Mouse (Mus musculus) limb, embryonic 12.5 days (tissue): Measurements from ENCODE around the gene Dgcr8. TPM values are rescaled to one million over a fixed set of nuclear protein-coding genes. Genes with fewer than 3 reads are reported as not detected.
A peak's percentile ranks its signal among the peaks of the same experiment; 100 is the strongest.
"Not testable (repeated sequence)": the region's sequence is repeated elsewhere in the genome, so short reads cannot be mapped to it uniquely, and the experiment has no call there.

Experiments used
- ATAC-seq: fragments of 200-750 bp; cut with Nextera tagmentation; 2 replicates; pipeline ENCODE4 v1.8.0; 2017; ENCODE audit warnings: low read depth, moderate TSS enrichment; ENCODE audit not compliant: insufficient number of reproducible peaks, insufficient read depth, low FRiP score, low TSS enrichment
- H3K27ac ChIP-seq: fragments of 300-500 bp; sonication (generic); 2 replicates; pipeline ENCODE4 v1.5.1; 2016; ENCODE audit warnings: mild to moderate bottlenecking, moderate library complexity
- H3K27me3 ChIP-seq: fragments of 300-500 bp; sonication (generic); 2 replicates; pipeline ENCODE4 v1.6.1; 2016; ENCODE audit warnings: mild to moderate bottlenecking, moderate library complexity
- H3K36me3 ChIP-seq: fragments of 300-500 bp; sonication (generic); 2 replicates; pipeline ENCODE4 v1.6.1; 2016; ENCODE audit warnings: mild to moderate bottlenecking, moderate library complexity
- H3K4me1 ChIP-seq: fragments of 300-500 bp; sonication (generic); replicated peaks from 2 replicates; pipeline ENCODE4 v1.6.1; 2016
- H3K4me2 ChIP-seq: fragments of 300-500 bp; sonication (generic); 2 replicates; pipeline ENCODE4 v1.6.1; 2016; ENCODE audit warnings: mild to moderate bottlenecking, moderate library complexity
- H3K4me3 ChIP-seq: fragments of 300-500 bp; sonication (generic); replicated peaks from 2 replicates; pipeline ENCODE4 v1.5.1; 2016; ENCODE audit warnings: mild to moderate bottlenecking
- H3K9ac ChIP-seq: fragments of 300-500 bp; sonication (generic); replicated peaks from 2 replicates; pipeline ENCODE4 v1.6.1; 2016; ENCODE audit warnings: mild to moderate bottlenecking, moderate library complexity
- H3K9me3 ChIP-seq: fragments of 300-500 bp; sonication (generic); 2 replicates; pipeline ENCODE4 v1.6.1; 2016; ENCODE audit warnings: mild to moderate bottlenecking, moderate library complexity
- WGBS: fragments of 180-500 bp; shearing (Covaris S2); methylation state at CpG from one replicate; pipeline ENCODE4 v1.1.7; 2016; 5-methylcytosine and 5-hydroxymethylcytosine counted together
- polyA plus RNA-seq: library from polyadenylated mRNA; unstranded; fragments of >200 nt; fragmentation: Nextera tagmentation; extraction: Ambion mirVana; gene quantifications from 2 replicates; pipeline ENCODE4 v1.2.1, GENCODE M21; 2016

Gene Dgcr8
- polyA plus RNA-seq, 1 experiment from 2014 or later = 42.9 TPM

DNA sequence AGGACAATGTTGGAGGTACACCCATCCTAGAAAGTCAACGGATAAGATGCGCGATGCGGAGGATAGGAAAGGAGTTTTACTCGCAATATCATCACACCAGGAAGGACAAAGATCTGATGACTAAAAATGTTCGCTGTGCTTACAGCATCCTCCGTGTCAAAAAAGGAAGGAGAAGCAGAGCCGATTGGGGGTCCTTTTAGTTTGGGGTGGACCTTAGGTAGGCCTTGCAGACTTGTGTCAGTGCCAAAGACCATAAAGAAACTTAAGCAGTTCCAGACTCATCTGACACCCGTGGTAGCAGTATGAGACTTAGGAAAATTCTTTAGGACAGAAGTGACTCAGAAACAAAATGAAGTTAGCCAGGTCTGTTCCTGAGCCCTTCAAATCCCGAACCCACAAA is 568 bp upstream of the Dgcr8 start:
- H3K4me1 ChIP-seq = peaks cover 28% of the 10 kb centered on the region
- not testable (repeated sequence) for H3K9me3 ChIP-seq, H3K27me3 ChIP-seq
- WGBS = 3% methylated on average over 10 of the region's 10 CpGs
- peak overlapping the region; percentile 94 for H3K4me3 ChIP-seq
- H3K9ac ChIP-seq = peak overlapping the region; percentile 97; the same call in 1 of the 2 replicates
- peak overlapping the region; percentile 97 for H3K4me2 ChIP-seq
- peak; percentile 6; the same call in 1 of the 2 replicates for ATAC-seq
- peak overlapping the region; percentile 70; the same call in 1 of the 2 replicates for H3K27ac ChIP-seq
- H3K36me3 ChIP-seq = peaks cover 29% of the 10 kb centered on the region

DNA sequence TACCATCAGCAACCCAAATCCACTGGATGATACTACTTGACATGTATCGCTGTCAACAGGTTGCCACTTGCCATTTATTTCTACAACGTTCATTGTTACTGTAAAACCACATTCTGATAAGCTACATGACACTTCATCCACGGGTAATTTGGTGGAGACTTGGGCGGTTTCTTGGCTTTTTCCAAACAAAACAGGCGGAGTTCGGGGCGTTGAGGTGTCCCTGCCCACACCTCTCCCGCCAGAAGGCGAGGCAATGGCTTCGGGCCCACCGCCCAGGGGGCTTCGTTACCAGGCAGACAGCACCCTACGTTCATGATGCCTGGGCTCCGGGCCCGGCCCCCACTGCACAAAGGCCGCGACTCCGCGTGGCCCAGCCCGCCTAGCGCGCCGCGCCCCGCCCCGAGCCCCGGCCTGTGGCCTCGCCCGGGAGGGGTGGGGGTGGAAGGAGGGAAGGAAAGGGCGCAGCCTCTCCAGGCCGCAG is 425 bp downstream of the Dgcr8 start:
- 1% methylated on average over 28 of the region's 31 CpGs for WGBS
- Histone ChIP-seq H3K4me2 (peak overlapping the region; percentile 97), H3K9ac (peak overlapping the region; percentile 97), H3K4me3 (peak overlapping the region; percentile 94), H3K4me1 (peaks cover 28% of the 10 kb centered on the region), H3K36me3 (peaks cover 38% of the 10 kb centered on the region), H3K27ac (peak overlapping the region; percentile 91), H3K9me3 (no peaks in the 10 kb centered on the region), H3K27me3 (no peaks in the 10 kb centered on the region)
- ATAC-seq = peak; percentile 89

DNA sequence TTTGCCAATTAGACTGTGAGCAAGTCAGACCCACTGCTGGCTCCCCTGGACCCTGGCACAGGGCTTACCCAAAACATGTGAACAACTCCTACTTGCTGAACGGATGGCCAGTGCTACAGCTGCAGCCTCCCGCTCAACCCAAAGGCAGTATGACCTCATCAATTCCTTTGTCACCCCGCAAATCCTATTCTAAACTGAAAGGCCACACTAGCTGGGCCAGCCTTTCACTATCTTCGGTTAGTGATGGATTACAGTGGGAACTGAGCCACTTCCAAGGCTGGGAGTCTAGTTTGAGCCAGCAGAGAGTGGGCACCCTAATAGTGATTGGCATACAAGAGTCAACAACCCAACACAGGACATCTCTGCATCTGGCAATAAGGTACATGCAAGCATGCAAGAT is 880 bp downstream of the Dgcr8 start:
- Histone ChIP-seq H3K4me1 (peaks cover 28% of the 10 kb centered on the region), H3K27me3 (no peaks in the 10 kb centered on the region), H3K9me3 (no peaks in the 10 kb centered on the region), H3K27ac (peak overlapping the region; percentile 91), H3K9ac (peak overlapping the region; percentile 97), H3K36me3 (peaks cover 43% of the 10 kb centered on the region), H3K4me2 (peak overlapping the region; percentile 97), H3K4me3 (peak overlapping the region; percentile 94)
- WGBS = 1% methylated on average over 4 of the region's 4 CpGs
- no peak for ATAC-seq

DNA sequence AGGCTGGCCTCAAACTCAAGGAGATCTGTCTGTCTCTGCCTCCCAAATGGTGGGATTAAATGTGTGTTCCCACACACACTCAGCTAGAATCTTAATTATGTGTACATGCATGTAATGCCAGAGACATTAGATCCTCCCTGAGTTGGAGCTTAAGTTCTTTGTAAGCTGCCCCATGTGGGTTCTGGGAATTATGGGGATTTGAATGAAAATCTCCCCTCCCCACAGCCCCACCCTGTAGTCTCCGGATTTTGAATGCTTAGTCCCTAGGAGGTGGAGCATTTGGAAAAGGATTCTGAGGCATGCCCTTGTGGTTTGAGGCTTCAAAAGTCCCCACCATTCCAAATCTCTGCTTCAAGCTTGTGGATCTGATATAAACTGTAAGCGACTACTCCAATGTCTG is 13.9 kb downstream of the Dgcr8 start:
- Histone ChIP-seq H3K27ac (no peak overlapping the region), H3K9ac (no peak overlapping the region), H3K4me1 (no peaks in the 10 kb centered on the region), H3K36me3 (peaks cover 94% of the 10 kb centered on the region), H3K27me3 (no peaks in the 10 kb centered on the region), H3K4me2 (no peak overlapping the region), H3K4me3 (no peak overlapping the region), H3K9me3 (no peaks in the 10 kb centered on the region)
- WGBS = 88% methylated on average over 2 of the region's 2 CpGs
- no peak for ATAC-seq

DNA sequence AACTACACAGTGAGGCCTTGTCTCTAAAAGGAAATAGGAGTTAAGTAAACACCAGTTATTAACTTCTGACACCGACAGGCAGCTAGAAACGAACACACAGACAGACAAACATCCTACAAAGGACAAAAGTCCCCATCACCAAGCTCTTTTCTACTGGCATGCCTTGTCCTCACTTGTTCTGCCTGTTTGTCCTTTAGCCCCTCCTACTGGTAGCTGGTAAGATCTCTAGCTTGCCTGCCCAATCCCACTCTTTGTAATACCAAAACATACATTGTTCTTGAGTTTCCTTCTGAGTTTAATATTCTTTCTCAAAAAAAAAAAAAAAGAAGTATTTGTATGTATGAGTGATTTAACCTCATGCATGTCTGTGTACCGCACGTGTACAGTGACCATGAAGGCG is 20.9 kb downstream of the Dgcr8 start:
- H3K4me2 ChIP-seq = no peak overlapping the region
- H3K27ac ChIP-seq = no peak overlapping the region
- WGBS = 95% methylated on average over 5 of the region's 5 CpGs
- peaks cover 96% of the 10 kb centered on the region for H3K36me3 ChIP-seq
- no peak overlapping the region for H3K9ac ChIP-seq
- no peak overlapping the region for H3K4me3 ChIP-seq
- no peaks in the 10 kb centered on the region for H3K4me1 ChIP-seq
- no peak for ATAC-seq
- H3K9me3 ChIP-seq = no peaks in the 10 kb centered on the region
- H3K27me3 ChIP-seq = no peaks in the 10 kb centered on the region

DNA sequence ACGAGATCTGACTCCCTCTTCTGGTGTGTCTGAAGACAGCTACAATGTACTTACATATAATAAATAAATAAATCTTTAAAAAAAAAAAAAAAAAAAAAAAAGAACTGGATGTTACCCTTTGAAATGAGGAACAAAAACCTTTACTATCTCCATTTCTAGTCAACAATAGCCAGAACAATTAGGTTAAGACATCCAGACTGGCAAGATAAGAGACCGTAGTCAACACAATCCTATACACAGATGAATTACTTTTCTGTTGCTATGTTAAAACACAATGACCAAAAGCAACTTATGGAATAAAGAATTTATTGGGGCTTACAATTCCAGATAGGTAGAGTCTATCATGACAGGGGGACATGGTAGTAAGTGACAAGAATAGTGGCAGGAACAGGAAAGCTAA is 24.0 kb downstream of the Dgcr8 start:
- H3K4me1 ChIP-seq = no peaks in the 10 kb centered on the region
- ATAC-seq = no peak
- no peaks in the 10 kb centered on the region for H3K9me3 ChIP-seq
- H3K4me2 ChIP-seq = no peak overlapping the region
- H3K9ac ChIP-seq = no peak overlapping the region
- H3K27ac ChIP-seq = no peak overlapping the region
- 91% methylated on average over 2 of the region's 2 CpGs for WGBS
- peaks cover 94% of the 10 kb centered on the region for H3K36me3 ChIP-seq
- H3K4me3 ChIP-seq = no peak overlapping the region
- H3K27me3 ChIP-seq = no peaks in the 10 kb centered on the region

DNA sequence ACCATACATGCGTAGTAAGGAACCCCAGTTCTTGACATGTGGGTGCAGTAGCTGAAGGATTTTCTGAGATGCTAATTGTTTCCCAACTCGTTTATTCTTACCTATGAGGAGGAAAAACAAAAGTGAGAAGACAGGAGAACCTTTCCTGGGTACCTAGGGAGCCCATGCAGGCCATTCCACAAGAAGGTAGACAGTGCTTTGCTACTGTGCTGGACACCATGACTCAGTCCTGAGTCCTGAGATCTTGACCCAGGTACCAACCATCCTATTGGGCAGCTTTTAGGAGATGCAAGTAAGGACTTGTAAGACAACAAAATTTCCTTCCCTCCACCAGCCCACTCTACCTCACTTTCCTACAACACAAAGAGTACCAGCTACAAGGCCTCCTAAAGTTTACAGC is 30.8 kb downstream of the Dgcr8 start, which contains the start of gene Gm49776:
TSS of gene Gm49776 (minus strand) at position 101 of the 400 bp plus-strand sequence.
- Histone ChIP-seq H3K9ac (no peak within 1 kb of the TSS), H3K36me3 (peaks cover 96% of the 10 kb centered on the region), H3K4me1 (no peaks in the 10 kb centered on the region), H3K9me3 (no peaks in the 10 kb centered on the region), H3K27me3 (no peaks in the 10 kb centered on the region), H3K4me2 (no peak within 1 kb of the TSS), H3K27ac (no peak within 1 kb of the TSS), H3K4me3 (no peak within 1 kb of the TSS)
- no peak for ATAC-seq
- 91% methylated on average over 2 of the region's 2 CpGs for WGBS

DNA sequence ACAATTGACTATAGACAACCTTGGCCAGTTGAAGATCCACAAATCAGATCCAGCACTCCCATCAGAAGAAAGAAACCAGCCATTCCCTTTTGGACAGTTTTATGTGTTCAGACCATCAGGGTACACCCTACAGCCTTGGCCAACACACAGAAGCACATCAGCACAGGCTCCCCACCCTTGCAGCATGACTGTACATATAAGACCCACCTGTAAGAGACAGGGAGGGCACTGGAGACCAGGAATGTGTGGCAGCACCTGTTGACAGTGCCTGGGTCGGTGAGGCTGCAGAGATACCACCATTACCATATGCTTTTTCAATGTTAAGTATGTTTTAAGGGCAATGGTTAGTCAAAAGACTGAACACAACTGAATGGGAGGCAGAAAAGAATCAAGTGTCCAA is 35.2 kb downstream of the Dgcr8 start:
- H3K4me1 ChIP-seq = peaks cover 23% of the 10 kb centered on the region
- H3K4me2 ChIP-seq = no peak overlapping the region
- no peaks in the 10 kb centered on the region for H3K27me3 ChIP-seq
- 94% methylated on average over 1 of the region's 1 CpGs for WGBS
- H3K36me3 ChIP-seq = peaks cover 84% of the 10 kb centered on the region
- no peak overlapping the region for H3K4me3 ChIP-seq
- H3K27ac ChIP-seq = no peak overlapping the region
- H3K9ac ChIP-seq = no peak overlapping the region
- H3K9me3 ChIP-seq = no peaks in the 10 kb centered on the region
- no peak for ATAC-seq

DNA sequence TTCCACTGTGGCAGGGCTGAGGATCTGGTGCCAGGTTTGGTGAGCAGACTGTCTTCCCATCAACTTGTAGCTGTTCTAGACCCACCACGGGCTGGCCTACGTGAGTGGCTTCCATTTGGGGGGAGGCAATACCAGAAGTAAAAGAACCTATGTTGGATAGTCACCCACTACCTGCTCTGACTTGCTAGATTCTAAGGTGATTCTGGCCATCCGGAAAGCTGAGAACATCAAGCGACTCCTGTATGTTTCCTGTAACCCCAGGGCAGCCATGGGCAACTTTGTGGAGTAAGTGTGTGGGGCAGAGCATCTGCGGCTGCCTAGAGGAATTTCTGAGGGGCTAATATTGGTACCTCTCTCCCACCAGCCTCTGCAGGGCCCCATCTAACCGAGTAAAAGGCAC is 36.3 kb downstream of the Dgcr8 start:
- H3K9ac ChIP-seq = no peak overlapping the region
- no peak overlapping the region for H3K4me3 ChIP-seq
- no peak overlapping the region for H3K4me2 ChIP-seq
- no peak for ATAC-seq
- H3K36me3 ChIP-seq = peaks cover 74% of the 10 kb centered on the region
- no peaks in the 10 kb centered on the region for H3K9me3 ChIP-seq
- H3K4me1 ChIP-seq = peaks cover 23% of the 10 kb centered on the region
- no peaks in the 10 kb centered on the region for H3K27me3 ChIP-seq
- no peak overlapping the region for H3K27ac ChIP-seq
- 91% methylated on average over 6 of the region's 6 CpGs for WGBS

DNA sequence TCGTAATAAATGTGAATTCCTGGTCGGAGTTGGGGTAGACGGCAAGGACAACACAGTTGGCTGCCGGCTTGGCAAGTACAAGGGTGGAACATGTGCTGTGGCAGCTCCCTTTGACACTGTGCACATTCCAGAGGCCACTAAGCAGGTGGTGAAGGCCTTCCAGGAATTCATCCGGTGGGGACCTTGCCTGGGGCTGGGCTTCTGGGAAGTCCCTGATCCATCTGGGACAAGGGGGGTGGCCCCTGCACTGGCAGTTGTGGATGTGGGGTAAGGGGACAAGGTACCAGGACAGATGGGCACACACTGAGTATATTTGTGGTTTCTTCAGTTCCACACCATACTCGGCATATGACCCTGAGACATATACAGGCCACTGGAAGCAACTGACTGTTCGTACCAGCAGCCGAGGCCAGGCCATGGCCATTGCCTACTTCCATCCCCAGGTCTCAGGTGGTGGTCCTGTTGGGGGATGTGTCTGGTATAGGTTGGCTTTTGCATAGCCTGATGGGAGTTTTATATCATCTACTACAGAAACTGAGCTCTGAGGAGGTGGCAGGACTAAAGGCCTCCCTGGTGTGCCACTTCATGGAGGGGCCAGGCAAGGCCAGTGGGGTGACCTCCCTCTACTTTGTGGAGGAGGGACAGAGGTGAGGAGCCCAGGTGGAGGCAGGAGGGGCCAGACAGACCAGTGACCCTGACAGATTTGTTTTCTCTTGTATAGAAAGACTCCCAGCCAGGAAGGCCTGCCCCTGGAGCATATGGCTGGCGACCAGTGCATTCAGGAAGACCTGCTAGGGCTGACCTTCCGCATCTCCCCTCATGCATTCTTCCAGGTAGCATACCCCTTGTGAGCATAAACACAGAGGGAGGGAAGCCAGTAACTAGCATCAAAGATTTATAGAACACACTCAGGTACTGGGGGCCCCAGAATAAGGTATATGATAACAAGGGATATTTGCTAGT is 37.9 kb downstream of the Dgcr8 start:
- Histone ChIP-seq H3K9me3 (no peaks in the 10 kb centered on the region), H3K36me3 (peaks cover 69% of the 10 kb centered on the region), H3K9ac (peak overlapping the region; percentile 97), H3K4me1 (peaks cover 34% of the 10 kb centered on the region), H3K4me2 (peak overlapping the region; percentile 95), H3K27ac (peak overlapping the region; percentile 47; the same call in 1 of the 2 replicates), H3K4me3 (peak overlapping the region; percentile 92), H3K27me3 (no peaks in the 10 kb centered on the region)
- 72% methylated on average over 10 of the region's 10 CpGs for WGBS
- no peak for ATAC-seq

DNA sequence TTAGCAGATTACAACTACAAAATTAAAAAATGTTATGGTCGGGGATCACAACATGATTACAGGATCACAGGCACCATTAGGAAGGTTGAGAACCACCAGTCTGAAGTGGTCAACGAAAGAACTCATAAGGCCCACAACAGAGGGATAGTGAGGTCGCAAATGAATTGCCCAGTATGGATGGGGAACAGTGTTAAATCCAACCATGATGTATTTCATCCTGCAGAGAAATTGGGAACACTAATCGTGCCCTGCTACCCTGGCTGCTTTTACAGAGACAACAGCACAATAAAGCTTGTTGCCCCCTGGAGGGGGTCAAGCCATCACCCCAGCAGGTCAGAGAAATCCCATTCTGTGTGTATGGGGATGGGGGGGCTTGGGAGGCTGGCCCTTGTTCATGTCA is 38.8 kb downstream of the Dgcr8 start:
- H3K9ac ChIP-seq = peak overlapping the region; percentile 97

More for the DNA sequence above, 38.8 kb downstream of the Dgcr8 start:
- Histone ChIP-seq H3K36me3 (peaks cover 69% of the 10 kb centered on the region), H3K9me3 (no peaks in the 10 kb centered on the region), H3K27me3 (no peaks in the 10 kb centered on the region), H3K27ac (peak overlapping the region; percentile 93; the same call in 1 of the 2 replicates), H3K4me2 (peak overlapping the region; percentile 95), H3K4me3 (peak overlapping the region; percentile 92), H3K4me1 (peaks cover 37% of the 10 kb centered on the region)
- 66% methylated on average over 4 of the region's 4 CpGs for WGBS
- no peak for ATAC-seq
